Mouse (Mus musculus) G1E (cell line): ENCODE measurements around the gene Fgfr2.

Experiments
- CTCF ChIP-seq: IDR thresholded peaks from 2 replicates; pipeline ENCODE4 v1.5.1; 2012; ENCODE audit warnings: low read depth, low read length, inconsistent platforms, mixed read lengths
- GATA1 ChIP-seq: IDR thresholded peaks from 2 replicates; pipeline ENCODE4 v1.6.1; 2012; ENCODE audit warnings: borderline replicate concordance, low read length, inconsistent platforms, mixed read lengths
- TAL1 ChIP-seq: conservative IDR thresholded peaks from 2 replicates; pipeline ENCODE4 v1.6.1; 2012; ENCODE audit warnings: low read depth, low read length, inconsistent platforms, mixed read lengths

DNA sequence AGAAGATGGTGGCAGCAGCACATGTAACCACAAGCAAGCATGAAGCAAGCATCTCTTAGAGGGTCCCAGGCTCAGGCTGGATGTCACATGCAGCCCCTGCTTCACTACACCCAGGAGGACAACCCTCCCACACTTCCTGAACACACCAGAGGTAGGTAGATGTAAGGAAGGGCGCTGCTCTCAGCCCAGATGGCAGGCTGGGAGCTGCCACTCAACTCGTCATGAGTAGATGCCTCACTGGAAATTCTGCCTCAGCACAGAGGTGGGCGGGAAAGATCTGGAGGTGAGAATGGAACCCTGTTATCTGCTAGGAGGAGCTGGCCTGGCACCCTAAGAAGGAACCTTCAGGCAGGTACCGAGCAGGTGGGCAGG lies 355.2 kb downstream of the Fgfr2 start:
- no peak for TF ChIP-seq CTCF
- no peak for TF ChIP-seq GATA1
- TF ChIP-seq TAL1: no peak
